Comparison of ENCODE assay signal across 22 mouse cellular contexts in genomic region chr13:75771404-75771803, GRCm38 (mm10).
DNase-seq lines count a peak whose midpoint lies in the region; ATAC-seq and TF ChIP-seq lines count a peak whose summit lies in the region.
"Had no signal": no experiment of that assay in that cellular context is flagged by ENCODE, and none has a peak within 500 bp of the region (broad histone marks: within the 10 kb centered on the region; RNA-seq: fewer than 3 reads in every experiment).

No protein-coding gene starts in this region.

- H3K9me3 ChIP-seq in liver, embryonic 13.5 days (replicated peaks): no peaks in the 10 kb centered on the region
- no peaks in the 10 kb centered on the region for H3K9me3 ChIP-seq in hindbrain, embryonic 12.5 days (replicated peaks)
- H3K9me3 ChIP-seq: heart, embryonic 12.5 days; hindbrain, embryonic 13.5 days; lung, embryonic 15.5 days had no signal

- no peak for TF ChIP-seq POLR2A in cerebellum, adult 2 months (IDR thresholded peaks at IDR 0.05; ENCODE audit: borderline replicate concordance, insufficient read depth, low read length)

- H3K4me1 ChIP-seq in liver, embryonic 13.5 days (replicated peaks): peaks cover 21% of the 10 kb centered on the region
- no peaks in the 10 kb centered on the region for H3K4me1 ChIP-seq in cerebellum, adult 2 months (ENCODE audit: control insufficient read depth, insufficient read depth, low read length)
- peaks cover 2% of the 10 kb centered on the region; the same call in 1 of the 2 replicates for H3K4me1 ChIP-seq in hindbrain, embryonic 12.5 days
- H3K4me1 ChIP-seq: heart, embryonic 12.5 days; lung, embryonic 15.5 days had no signal

- H3K4me3 ChIP-seq in gastrocnemius, adult 2 months: no peak overlapping the region
- no peak overlapping the region for H3K4me3 ChIP-seq in liver, embryonic 13.5 days (replicated peaks)
- no peak overlapping the region for H3K4me3 ChIP-seq in cerebellum, adult 2 months (replicated peaks; ENCODE audit: insufficient read depth, low read depth, low read length)
- no peak overlapping the region for H3K4me3 ChIP-seq in hindbrain, embryonic 12.5 days
- H3K4me3 ChIP-seq: heart, embryonic 12.5 days; hindbrain, embryonic 13.5 days; lung, embryonic 15.5 days had no signal

- DNase-seq in gastrocnemius, adult 2 months: peak; percentile 24
- no peak for DNase-seq in gastrocnemius, postnatal 4 days (ENCODE audit: low spot score in 2 of 2)
- no peak for DNase-seq in liver, embryonic 13.5 days
- no peak for DNase-seq in cerebellum, adult 2 months
- DNase-seq in heart, adult 18-20 months: no peak
- DNase-seq: adrenal gland, postnatal 10 days; cerebellum, adult 8-10 months; forebrain, postnatal 0 days; heart, postnatal 10 days; kidney, adult 18-20 months; layer of hippocampus, adult 9-11 months; lung, postnatal 36 days; thymus, postnatal 14 days had no signal

- no peaks in the 10 kb centered on the region for H3K27me3 ChIP-seq in liver, embryonic 13.5 days
- no peaks in the 10 kb centered on the region for H3K27me3 ChIP-seq in cerebellum, adult 2 months (ENCODE audit: control insufficient read depth, insufficient read depth, low read length)
- no peaks in the 10 kb centered on the region for H3K27me3 ChIP-seq in hindbrain, embryonic 12.5 days
- H3K27me3 ChIP-seq: heart, embryonic 12.5 days; hindbrain, embryonic 13.5 days; lung, embryonic 15.5 days had no signal

- H3K36me3 ChIP-seq in liver, embryonic 13.5 days: peaks cover 86% of the 10 kb centered on the region
- no peaks in the 10 kb centered on the region for H3K36me3 ChIP-seq in hindbrain, embryonic 12.5 days
- H3K36me3 ChIP-seq: hindbrain, embryonic 13.5 days; lung, embryonic 15.5 days had no signal

- ATAC-seq in erythroblast, adult 5-6 weeks (replicated peaks; ENCODE audit: low FRiP score, poor library complexity, severe bottlenecking): peak; percentile 55; the same call in 1 of the 2 replicates
- peak; percentile 79 for ATAC-seq in liver, embryonic 13.5 days (ENCODE audit: low read depth)
- ATAC-seq in megakaryocyte-erythroid progenitor cell, adult 5-6 weeks (replicated peaks; ENCODE audit: low FRiP score, low TSS enrichment, poor library complexity, severe bottlenecking): peak; percentile 97
- no peak for ATAC-seq in hindbrain, embryonic 12.5 days (ENCODE audit: low FRiP score)
- ATAC-seq: CD4-positive, CD25-positive, alpha-beta regulatory T cell, adult 4 months; forebrain, postnatal 0 days had no signal

- H3K9ac ChIP-seq in liver, embryonic 13.5 days: no peak overlapping the region
- H3K9ac ChIP-seq in hindbrain, embryonic 12.5 days: no peak overlapping the region
- H3K9ac ChIP-seq: forebrain, postnatal 0 days; heart, embryonic 12.5 days; hindbrain, embryonic 13.5 days; lung, embryonic 15.5 days had no signal

- peak overlapping the region; percentile 84 for H3K27ac ChIP-seq in gastrocnemius, adult 2 months
- no peak overlapping the region for H3K27ac ChIP-seq in liver, embryonic 13.5 days
- no peak overlapping the region for H3K27ac ChIP-seq in cerebellum, adult 2 months (ENCODE audit: insufficient read depth, low read length)
- H3K27ac ChIP-seq in hindbrain, embryonic 12.5 days: no peak overlapping the region
- H3K27ac ChIP-seq: hindbrain, embryonic 13.5 days; kidney, postnatal 0 days; lung, embryonic 15.5 days had no signal

- intact Hi-C loops in gastrocnemius, adult 2 months (cut with DNase I): no loop called here

- WGBS in liver, embryonic 13.5 days (ENCODE audit: insufficient replicate concordance): 35% methylated on average over 4 of the region's 4 CpGs
- WGBS in cerebellum, adult 2 months: 88% methylated on average over 4 of the region's 4 CpGs
- 89% methylated on average over 4 of the region's 4 CpGs for WGBS in hindbrain, embryonic 12.5 days

- TF ChIP-seq CTCF in gastrocnemius, adult 2 months (IDR thresholded peaks at IDR 0.05): no peak
- TF ChIP-seq CTCF in cerebellum, adult 2 months (IDR thresholded peaks at IDR 0.05; ENCODE audit: borderline replicate concordance, insufficient read depth, low read depth, low read length): no peak

- no peak overlapping the region for H3K4me2 ChIP-seq in liver, embryonic 13.5 days
- H3K4me2 ChIP-seq in hindbrain, embryonic 12.5 days (replicated peaks): no peak overlapping the region
- H3K4me2 ChIP-seq: heart, embryonic 12.5 days; hindbrain, embryonic 13.5 days; lung, embryonic 15.5 days; midbrain, embryonic 11.5 days had no signal
